Mouse (Mus musculus) embryonic facial prominence, embryonic 15.5 days (tissue): ENCODE results near the gene Adamtsl3. TPM values are rescaled to one million over a fixed set of nuclear protein-coding genes. Genes with fewer than 3 reads are reported as not detected.

Experiments used
- ATAC-seq: fragments of 200-750 bp; cut with Nextera tagmentation; 2 replicates; pipeline ENCODE4 v1.8.0; 2017; ENCODE audit warnings: low read depth, moderate TSS enrichment; ENCODE audit not compliant: insufficient number of reproducible peaks, low FRiP score, low TSS enrichment
- H3K27ac ChIP-seq: fragments of 300-500 bp; sonication (generic); replicated peaks from 2 replicates; pipeline ENCODE4 v1.5.1; 2015; ENCODE audit warnings: mild to moderate bottlenecking, inconsistent platforms
- H3K27me3 ChIP-seq: fragments of 300-500 bp; sonication (generic); 2 replicates; pipeline ENCODE4 v1.6.1; 2015; ENCODE audit warnings: inconsistent platforms
- H3K36me3 ChIP-seq: fragments of 300-500 bp; sonication (generic); 2 replicates; pipeline ENCODE4 v1.6.1; 2015; ENCODE audit warnings: mild to moderate bottlenecking, inconsistent platforms
- H3K4me1 ChIP-seq: fragments of 300-500 bp; sonication (generic); 2 replicates; pipeline ENCODE4 v1.6.1; 2015; ENCODE audit warnings: inconsistent platforms
- H3K4me2 ChIP-seq: fragments of 300-500 bp; sonication (generic); replicated peaks from 2 replicates; pipeline ENCODE4 v1.6.1; 2015; ENCODE audit warnings: mild to moderate bottlenecking, inconsistent platforms
- H3K4me3 ChIP-seq: fragments of 300-500 bp; sonication (generic); replicated peaks from 2 replicates; pipeline ENCODE4 v1.5.1; 2015; ENCODE audit warnings: mild to moderate bottlenecking, inconsistent platforms
- H3K9ac ChIP-seq: fragments of 300-500 bp; sonication (generic); 2 replicates; pipeline ENCODE4 v1.6.1; 2015; ENCODE audit warnings: inconsistent platforms
- H3K9me3 ChIP-seq: fragments of 300-500 bp; sonication (generic); replicated peaks from 2 replicates; pipeline ENCODE4 v1.6.1; 2016; ENCODE audit warnings: inconsistent platforms
- WGBS: fragments of 180-500 bp; shearing (Covaris S2); methylation state at CpG from one replicate; pipeline ENCODE4 v1.1.7; 2015; 5-methylcytosine and 5-hydroxymethylcytosine counted together
- polyA plus RNA-seq: library from polyadenylated mRNA; unstranded; fragments of >200 nt; fragmentation: Nextera tagmentation; extraction: Ambion mirVana; gene quantifications from 2 replicates; pipeline ENCODE4 v1.2.1, GENCODE M21; 2015

Gene Adamtsl3
- polyA plus RNA-seq, 1 experiment from 2014 or later = 3.4 TPM

- peak overlapping the region; percentile 48 for H3K9ac ChIP-seq
- H3K27me3 ChIP-seq = no peaks in the 10 kb centered on the region
- H3K9me3 ChIP-seq = no peaks in the 10 kb centered on the region
- 0 out of 2 replicates have a peak, but pooled peaks cover 5% of the 10 kb centered on the region for H3K36me3 ChIP-seq
- no peak overlapping the region for H3K27ac ChIP-seq
- no peak for ATAC-seq
- 32% methylated on average over 4 of the region's 4 CpGs for WGBS
- peak overlapping the region; percentile 65 for H3K4me2 ChIP-seq
- H3K4me1 ChIP-seq = peaks cover 9% of the 10 kb centered on the region; the same call in 1 of the 2 replicates
- peak overlapping the region; percentile 61 for H3K4me3 ChIP-seq
Observed at GRCm38 (mm10) chr7:82647909-82648308, 312.4 kb downstream of the Adamtsl3 start.

GRCm38 (mm10) chr7:82648353-82649080 is 313.0 kb downstream of the Adamtsl3 start, which contains the start of the genes Saxo2 and Efl1:
Saxo2 (minus strand) TSS chr7:82648528.
Efl1 (plus strand) TSS chr7:82648614.
- WGBS = under 1% methylated on average over 46 of the region's 46 CpGs
- Histone ChIP-seq H3K4me3 (peak within 1 kb of the TSS; percentile 61), H3K4me1 (peaks cover 9% of the 10 kb centered on the region; the same call in 1 of the 2 replicates), H3K4me2 (peak within 1 kb of the TSS; percentile 65), H3K9me3 (no peaks in the 10 kb centered on the region), H3K27ac (peak within 1 kb of the TSS; percentile 48; the same call in 1 of the 2 replicates), H3K9ac (peak within 1 kb of the TSS; percentile 48), H3K36me3 (0 out of 2 replicates have a peak, but pooled peaks cover 5% of the 10 kb centered on the region), H3K27me3 (no peaks in the 10 kb centered on the region)
- ATAC-seq = peak; percentile 94

GRCm38 (mm10) chr7:82649081-82649445 is 313.6 kb downstream of the Adamtsl3 start:
- Histone ChIP-seq H3K36me3 (0 out of 2 replicates have a peak, but pooled peaks cover 5% of the 10 kb centered on the region), H3K27ac (no peak overlapping the region), H3K4me1 (peaks cover 9% of the 10 kb centered on the region; the same call in 1 of the 2 replicates), H3K27me3 (no peaks in the 10 kb centered on the region), H3K9ac (peak overlapping the region; percentile 48; the same call in 1 of the 2 replicates), H3K9me3 (no peaks in the 10 kb centered on the region), H3K4me3 (peak overlapping the region; percentile 61), H3K4me2 (peak overlapping the region; percentile 65)
- WGBS = 9% methylated on average over 6 of the region's 6 CpGs
- ATAC-seq = peak; percentile 36; the same call in 1 of the 2 replicates

Other genes with a start within 250 kb of the Adamtsl3 start
- gene Sh3gl3, start 161.9 kb upstream of the Adamtsl3 start, polyA plus RNA-seq = 11.4 and 12.3 TPM in 2 replicates